Mouse (Mus musculus) cortical plate, adult 2 months (tissue): ENCODE results near the gene Rps11.

Experiments used
- CTCF ChIP-seq: fragments of 200-500 bp; IDR thresholded peaks from 2 replicates; pipeline ENCODE4 v1.5.1; 2011; ENCODE audit warnings: mild to moderate bottlenecking, control low read depth, low read length; ENCODE audit not compliant: insufficient read depth; ENCODE audit errors: extremely low read depth
- POLR2A ChIP-seq: fragments of 200-500 bp; IDR thresholded peaks from 2 replicates; pipeline ENCODE4 v1.6.1; 2011; ENCODE audit warnings: mild to moderate bottlenecking, low read length, control low read depth; ENCODE audit not compliant: insufficient read depth; ENCODE audit errors: extremely low read depth

DNA sequence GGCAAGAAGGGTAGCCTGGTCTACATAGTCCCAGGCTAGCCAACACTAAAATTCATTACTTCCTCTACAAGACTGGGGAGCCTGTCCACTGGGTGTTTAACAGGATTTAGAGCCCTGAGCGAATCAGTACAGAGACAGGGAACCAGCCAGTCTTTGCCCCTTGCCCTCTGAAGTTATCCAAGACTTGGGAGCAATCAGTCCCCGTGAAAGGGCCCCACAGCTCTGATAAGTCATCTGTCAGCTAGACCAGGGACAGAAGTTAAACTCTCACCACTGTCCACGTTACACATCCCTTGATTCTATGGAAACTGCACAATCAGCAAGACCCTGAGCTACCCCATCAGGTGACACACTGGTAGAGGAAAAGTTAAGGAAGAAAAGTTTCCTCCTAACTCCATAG, 11.7 kb downstream of the Rps11 start:
- TF ChIP-seq POLR2A = no peak
- no peak for TF ChIP-seq CTCF
